ENCODE assay signal across 8 mouse cellular contexts in genomic region chr9:31687686-31688397, GRCm38 (mm10).
DNase-seq lines count a peak whose midpoint lies in the region; ATAC-seq lines count a peak whose summit lies in the region.

No protein-coding gene starts in this region.

- WGBS in heart, embryonic 16.5 days: 24% methylated on average over 17 of the region's 17 CpGs
- 26% methylated on average over 17 of the region's 17 CpGs for WGBS in midbrain, embryonic 14.5 days

- no peaks in the 10 kb centered on the region for H3K9me3 ChIP-seq in heart, embryonic 16.5 days (replicated peaks; ENCODE audit: control insufficient read depth, low read length)
- no peaks in the 10 kb centered on the region for H3K9me3 ChIP-seq in midbrain, embryonic 14.5 days (ENCODE audit: control insufficient read depth, low read length)

- ATAC-seq in heart, embryonic 16.5 days (replicated peaks; ENCODE audit: extremely low read depth, insufficient read depth, low FRiP score): peak; percentile 37; the same call in 1 of the 2 replicates
- no peak for ATAC-seq in midbrain, embryonic 14.5 days (ENCODE audit: low FRiP score, low TSS enrichment)
- no peak for ATAC-seq in erythroid progenitor cell, adult 5-6 weeks (replicated peaks; ENCODE audit: low FRiP score, poor library complexity, severe bottlenecking)

- H3K9ac ChIP-seq in heart, embryonic 16.5 days (ENCODE audit: low read length): no peak overlapping the region
- no peak overlapping the region for H3K9ac ChIP-seq in midbrain, embryonic 14.5 days (replicated peaks; ENCODE audit: low read length)

- peak overlapping the region; percentile 58 for H3K4me2 ChIP-seq in heart, embryonic 16.5 days (ENCODE audit: low read depth, low read length)
- peak overlapping the region; percentile 32 for H3K4me2 ChIP-seq in midbrain, embryonic 14.5 days (ENCODE audit: low read length)

- DNase-seq in urinary bladder, postnatal 14 days (ENCODE audit: low spot score): peak; percentile 51
- DNase-seq in urinary bladder, postnatal 25 days (ENCODE audit: low spot score): no peak
- DNase-seq in kidney, postnatal 10 days: peak; percentile 72
- peak; percentile 64 for DNase-seq in midbrain, embryonic 14.5 days
- no peak for DNase-seq in layer of hippocampus, adult 11-12 months (ENCODE audit: low spot score)
- DNase-seq in thymus, postnatal 25 days: no peak

- no peaks in the 10 kb centered on the region for H3K36me3 ChIP-seq in heart, embryonic 16.5 days (ENCODE audit: control insufficient read depth, insufficient read depth)
- H3K36me3 ChIP-seq in midbrain, embryonic 14.5 days (ENCODE audit: control insufficient read depth, insufficient read depth, low read length): no peaks in the 10 kb centered on the region

- H3K27me3 ChIP-seq in heart, embryonic 16.5 days (ENCODE audit: control insufficient read depth, insufficient read depth, low read length): peaks cover 2% of the 10 kb centered on the region
- no peaks in the 10 kb centered on the region; the same call in 1 of the 2 replicates for H3K27me3 ChIP-seq in midbrain, embryonic 14.5 days (ENCODE audit: control insufficient read depth, insufficient read depth, low read length)

- H3K4me3 ChIP-seq in heart, embryonic 16.5 days (ENCODE audit: low read length): peak overlapping the region; percentile 29
- no peak overlapping the region for H3K4me3 ChIP-seq in midbrain, embryonic 14.5 days (replicated peaks; ENCODE audit: low read depth, low read length)

- H3K4me1 ChIP-seq in heart, embryonic 16.5 days (ENCODE audit: control insufficient read depth, insufficient read depth, low read length): 0 out of 2 replicates have a peak, but pooled peaks cover 2% of the 10 kb centered on the region
- H3K4me1 ChIP-seq in midbrain, embryonic 14.5 days (ENCODE audit: control insufficient read depth, insufficient read depth, low read length): peaks cover 17% of the 10 kb centered on the region; the same call in 1 of the 2 replicates

- no peak overlapping the region for H3K27ac ChIP-seq in heart, embryonic 16.5 days (ENCODE audit: low read length)
- no peak overlapping the region for H3K27ac ChIP-seq in midbrain, embryonic 14.5 days (replicated peaks; ENCODE audit: low read depth, low read length)

Comparison
In these comparisons a context has a peak if more than half of its experiments do, and no peak if none do; other contexts are left out.
1. DNase-seq: peak in urinary bladder, postnatal 14 days (single experiment), kidney, postnatal 10 days (single experiment) and midbrain, embryonic 14.5 days (single experiment); none in urinary bladder, postnatal 25 days (single experiment), layer of hippocampus, adult 11-12 months (single experiment) and thymus, postnatal 25 days (single experiment).